Comparison of ENCODE assay signal across 8 mouse cellular contexts in genomic region chr15:85821203-85822010, GRCm38 (mm10). TPM values are rescaled to one million over a fixed set of nuclear protein-coding genes. Genes with fewer than 3 reads are reported as not detected.
DNase-seq lines count a peak whose midpoint lies in the region; ATAC-seq and TF ChIP-seq lines count a peak whose summit lies in the region.

Gene Pkdrej, minus strand, starts transcription at chr15:85821734.

- peak within 1 kb of the TSS; percentile 49 for H3K4me3 ChIP-seq in lung, embryonic 14.5 days (ENCODE audit: low read depth, low read length)
- H3K4me3 ChIP-seq in forebrain, embryonic 10.5 days: peak within 1 kb of the TSS; percentile 69
- peak within 1 kb of the TSS; percentile 67 for H3K4me3 ChIP-seq in hindbrain, embryonic 10.5 days
- peak within 1 kb of the TSS; percentile 49 for H3K4me3 ChIP-seq in limb, embryonic 14.5 days (replicated peaks; ENCODE audit: low read length)

- peaks cover 12% of the 10 kb centered on the region for H3K27me3 ChIP-seq in lung, embryonic 14.5 days (ENCODE audit: insufficient read depth, low read length)
- H3K27me3 ChIP-seq in forebrain, embryonic 10.5 days (ENCODE audit: poor library complexity, severe bottlenecking): peaks cover 44% of the 10 kb centered on the region
- peaks cover 38% of the 10 kb centered on the region for H3K27me3 ChIP-seq in hindbrain, embryonic 10.5 days (ENCODE audit: insufficient read depth, poor library complexity, severe bottlenecking)
- 0 out of 2 replicates have a peak, but pooled peaks cover 5% of the 10 kb centered on the region for H3K27me3 ChIP-seq in limb, embryonic 14.5 days (ENCODE audit: control insufficient read depth, insufficient read depth, low read length)

- ATAC-seq in lung, embryonic 14.5 days (ENCODE audit: insufficient read depth): peak; percentile 84
- peak; percentile 45; the same call in 1 of the 2 replicates for ATAC-seq in cerebellum, adult (ENCODE audit: insufficient number of reproducible peaks, low FRiP score, low TSS enrichment)
- peak; percentile 83 for ATAC-seq in limb, embryonic 14.5 days (ENCODE audit: low FRiP score, low read depth)
- ATAC-seq in activated CD4-positive, CD25-positive, alpha-beta regulatory T cell, adult 4 months: no peak

- H3K36me3 ChIP-seq in lung, embryonic 14.5 days (ENCODE audit: insufficient read depth): no peaks in the 10 kb centered on the region
- H3K36me3 ChIP-seq in forebrain, embryonic 10.5 days (replicated peaks): no peaks in the 10 kb centered on the region
- no peaks in the 10 kb centered on the region for H3K36me3 ChIP-seq in hindbrain, embryonic 10.5 days
- no peaks in the 10 kb centered on the region for H3K36me3 ChIP-seq in limb, embryonic 14.5 days (ENCODE audit: control insufficient read depth, insufficient read depth, low read length)

- no peak within 1 kb of the TSS for H3K27ac ChIP-seq in lung, embryonic 14.5 days (ENCODE audit: low read depth)
- H3K27ac ChIP-seq in forebrain, embryonic 10.5 days: peak within 1 kb of the TSS; percentile 86
- H3K27ac ChIP-seq in hindbrain, embryonic 10.5 days: peak within 1 kb of the TSS; percentile 86
- no peak within 1 kb of the TSS for H3K27ac ChIP-seq in limb, embryonic 14.5 days (replicated peaks; ENCODE audit: low read depth, low read length)

- H3K4me2 ChIP-seq in lung, embryonic 14.5 days: peak within 1 kb of the TSS; percentile 95
- H3K4me2 ChIP-seq in limb, embryonic 14.5 days (replicated peaks; ENCODE audit: low read depth, low read length, severe bottlenecking): peak within 1 kb of the TSS; percentile 96

- no peak for TF ChIP-seq CTCF in lung, embryonic 14.5 days (IDR thresholded peaks at IDR 0.05; ENCODE audit: low read depth)

- 2% methylated on average over 65 of the region's 65 CpGs for WGBS in lung, embryonic 14.5 days
- 2% methylated on average over 65 of the region's 65 CpGs for WGBS in forebrain, embryonic 10.5 days
- WGBS in hindbrain, embryonic 10.5 days: 1% methylated on average over 65 of the region's 65 CpGs
- 2% methylated on average over 56 of the region's 65 CpGs for WGBS in limb, embryonic 14.5 days

- peak; percentile 66 for DNase-seq in lung, embryonic 14.5 days
- DNase-seq in lung, adult 18-20 months: no peak
- peak; percentile 39 for DNase-seq in forebrain, embryonic 10.5 days (ENCODE audit: extremely low spot score, low spot score)
- peak; percentile 43 for DNase-seq in hindbrain, embryonic 10.5 days (ENCODE audit: low spot score)
- DNase-seq in limb, embryonic 14.5 days (ENCODE audit: low spot score): no peak
- DNase-seq in neural tube, embryonic 10.5 days (ENCODE audit: extremely low spot score, low spot score): peak; percentile 64

- no peaks in the 10 kb centered on the region for H3K4me1 ChIP-seq in lung, embryonic 14.5 days (ENCODE audit: insufficient read depth)
- H3K4me1 ChIP-seq in forebrain, embryonic 10.5 days: peaks cover 16% of the 10 kb centered on the region
- H3K4me1 ChIP-seq in hindbrain, embryonic 10.5 days (replicated peaks): peaks cover 12% of the 10 kb centered on the region
- no peaks in the 10 kb centered on the region for H3K4me1 ChIP-seq in limb, embryonic 14.5 days (ENCODE audit: control insufficient read depth, insufficient read depth, low read length)

- H3K9me3 ChIP-seq in lung, embryonic 14.5 days (ENCODE audit: low read depth, low read length): no peaks in the 10 kb centered on the region; the same call in 1 of the 2 replicates
- peaks cover 35% of the 10 kb centered on the region for H3K9me3 ChIP-seq in forebrain, embryonic 10.5 days
- H3K9me3 ChIP-seq in hindbrain, embryonic 10.5 days: peaks cover 7% of the 10 kb centered on the region; the same call in 1 of the 2 replicates
- no peaks in the 10 kb centered on the region; the same call in 1 of the 2 replicates for H3K9me3 ChIP-seq in limb, embryonic 14.5 days (ENCODE audit: control insufficient read depth, low read length)

- peak within 1 kb of the TSS; percentile 71 for H3K9ac ChIP-seq in lung, embryonic 14.5 days
- peak within 1 kb of the TSS; percentile 81 for H3K9ac ChIP-seq in limb, embryonic 14.5 days (ENCODE audit: low read depth, low read length, severe bottlenecking)

- no peak for TF ChIP-seq POLR2A in limb, embryonic 14.5 days (IDR thresholded peaks at IDR 0.05; ENCODE audit: borderline replicate concordance, extremely low read depth, insufficient read depth, insufficient read length)

RNA-seq across cellular contexts. Expression of gene Pkdrej, which starts in this region (rescaled TPM):
- polyA plus RNA-seq in lung, embryonic 14.5 days (2014; fragmentation: Nextera tagmentation; extraction: Ambion mirVana): 0.20 and 0.24 TPM in 2 replicates
- 0.04 and 0.09 TPM in 2 replicates for polyA plus RNA-seq in forebrain, embryonic 10.5 days (2016; fragmentation: Nextera tagmentation; extraction: Ambion mirVana)
- 0.04 TPM in 1 of 2 replicates, not detected in the other for polyA plus RNA-seq in hindbrain, embryonic 10.5 days (2016; fragmentation: Nextera tagmentation; extraction: Ambion mirVana)
- 0.38 and 0.42 TPM in 2 replicates for polyA plus RNA-seq in limb, embryonic 14.5 days (2012; rRNA removed)
- polyA plus RNA-seq in limb, embryonic 14.5 days (2014; fragmentation: Nextera tagmentation; extraction: Ambion mirVana): 0.25 and 0.36 TPM in 2 replicates
- not detected for polyA plus RNA-seq in activated CD4-positive, CD25-positive, alpha-beta regulatory T cell, adult 4 months (2017; shearing (Covaris generic))

Comparison
In these comparisons a context has a peak if more than half of its experiments do, and no peak if none do; other contexts are left out.
1. Peak in DNase-seq, ATAC-seq, H3K4me3 ChIP-seq, H3K9ac ChIP-seq and H3K4me2 ChIP-seq in lung, embryonic 14.5 days; RNA of the gene not detected or under 1 TPM.
2. Peak in DNase-seq, H3K4me3 ChIP-seq and H3K27ac ChIP-seq in forebrain, embryonic 10.5 days; RNA of the gene not detected or under 1 TPM.
3. Peak in DNase-seq, H3K4me3 ChIP-seq and H3K27ac ChIP-seq in hindbrain, embryonic 10.5 days; RNA of the gene not detected or under 1 TPM.
4. Peak in ATAC-seq, H3K4me3 ChIP-seq, H3K9ac ChIP-seq and H3K4me2 ChIP-seq in limb, embryonic 14.5 days; RNA of the gene not detected or under 1 TPM.